Mouse (Mus musculus): Measurements from ENCODE around the gene Klhl41.

DNA sequence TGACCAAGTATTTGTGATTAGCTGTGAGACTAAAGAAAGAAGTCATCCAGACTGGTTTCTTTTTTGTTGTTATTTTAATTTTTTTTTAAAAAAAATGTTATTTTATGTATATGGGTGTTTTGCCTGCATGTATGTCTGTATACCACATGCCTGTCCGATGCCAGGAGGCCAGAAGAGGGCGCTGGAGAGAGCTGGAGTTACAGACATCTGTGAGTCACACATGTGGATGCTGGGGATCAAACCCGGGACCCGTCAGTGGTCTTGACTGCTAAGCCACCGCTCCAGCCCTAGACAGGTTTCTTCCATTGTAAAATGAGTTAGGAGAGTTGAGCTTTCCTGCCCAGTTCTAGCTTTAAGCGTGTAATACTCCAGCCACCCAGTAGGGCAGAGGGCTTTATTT, 10.1 kb downstream of the Klhl41 start:
- peak; percentile 80 for TF ChIP-seq CTCF (IDR thresholded peaks at IDR 0.05; ENCODE audit: low read depth, low read length)
- no peak for TF ChIP-seq POLR2A (IDR thresholded peaks at IDR 0.05; ENCODE audit: insufficient read depth, low read length)

Measured in ES-Bruce4 (cell line).